Mouse (Mus musculus): ENCODE data around the gene Emsy. TPM values are rescaled to one million over a fixed set of nuclear protein-coding genes. Genes with fewer than 3 reads are reported as not detected.

Emsy gene
- polyA plus RNA-seq, 1 experiment = 20.9 TPM

GRCm38 (mm10) chr7:98544556-98544955 lies 112.0 kb downstream of the Emsy start:
- WGBS = 69% methylated on average over 3 of the region's 3 CpGs
- Histone ChIP-seq H3K36me3 (ENCODE audit: control insufficient read depth, insufficient read depth, low read length) (no peaks in the 10 kb centered on the region), H3K4me3 (ENCODE audit: insufficient read depth, low read depth, low read length) (no peak overlapping the region), H3K4me1 (ENCODE audit: control insufficient read depth, insufficient read depth, low read length) (peaks cover 15% of the 10 kb centered on the region), H3K27ac (ENCODE audit: insufficient read depth, low read depth, low read length) (no peak overlapping the region), H3K27me3 (replicated peaks; ENCODE audit: control insufficient read depth, insufficient read depth, low read length) (no peaks in the 10 kb centered on the region)
- DNase-seq = no peak
- no peak for TF ChIP-seq POLR2A (IDR thresholded peaks at IDR 0.05; ENCODE audit: low read depth, low read length)
- no peak for TF ChIP-seq CTCF (conservative IDR thresholded peaks at IDR 0.05; ENCODE audit: insufficient read depth, insufficient read length, low read depth, low read length)

- peaks cover 15% of the 10 kb centered on the region for H3K4me1 ChIP-seq (ENCODE audit: control insufficient read depth, insufficient read depth, low read length)
- H3K36me3 ChIP-seq (ENCODE audit: control insufficient read depth, insufficient read depth, low read length) = no peaks in the 10 kb centered on the region
- H3K27ac ChIP-seq (ENCODE audit: insufficient read depth, low read depth, low read length) = no peak overlapping the region
- H3K27me3 ChIP-seq (replicated peaks; ENCODE audit: control insufficient read depth, insufficient read depth, low read length) = no peaks in the 10 kb centered on the region
- TF ChIP-seq POLR2A (IDR thresholded peaks at IDR 0.05; ENCODE audit: low read depth, low read length) = no peak
- no peak for TF ChIP-seq CTCF (conservative IDR thresholded peaks at IDR 0.05; ENCODE audit: insufficient read depth, insufficient read length, low read depth, low read length)
- DNase-seq = no peak
- 74% methylated on average over 11 of the region's 11 CpGs for WGBS
- H3K4me3 ChIP-seq (ENCODE audit: insufficient read depth, low read depth, low read length) = no peak overlapping the region
Observed at GRCm38 (mm10) chr7:98543853-98544370, 112.7 kb downstream of the Emsy start.

GRCm38 (mm10) chr7:98542731-98543142 lies 113.8 kb downstream of the Emsy start:
- H3K27ac ChIP-seq (ENCODE audit: insufficient read depth, low read depth, low read length) = no peak overlapping the region; the same call in 1 of the 2 replicates
- TF ChIP-seq CTCF (conservative IDR thresholded peaks at IDR 0.05; ENCODE audit: insufficient read depth, insufficient read length, low read depth, low read length) (no peak), POLR2A (IDR thresholded peaks at IDR 0.05; ENCODE audit: low read depth, low read length) (no peak)
- no peaks in the 10 kb centered on the region for H3K27me3 ChIP-seq (replicated peaks; ENCODE audit: control insufficient read depth, insufficient read depth, low read length)
- peak; percentile 81 for DNase-seq
- H3K4me3 ChIP-seq (ENCODE audit: insufficient read depth, low read depth, low read length) = no peak overlapping the region
- 71% methylated on average over 6 of the region's 6 CpGs for WGBS
- H3K4me1 ChIP-seq (ENCODE audit: control insufficient read depth, insufficient read depth, low read length) = peaks cover 15% of the 10 kb centered on the region
- no peaks in the 10 kb centered on the region for H3K36me3 ChIP-seq (ENCODE audit: control insufficient read depth, insufficient read depth, low read length)

- H3K36me3 ChIP-seq (ENCODE audit: control insufficient read depth, insufficient read depth, low read length) = no peaks in the 10 kb centered on the region
- TF ChIP-seq POLR2A (IDR thresholded peaks at IDR 0.05; ENCODE audit: low read depth, low read length) (no peak), CTCF (conservative IDR thresholded peaks at IDR 0.05; ENCODE audit: insufficient read depth, insufficient read length, low read depth, low read length) (no peak)
- H3K27me3 ChIP-seq (replicated peaks; ENCODE audit: control insufficient read depth, insufficient read depth, low read length) = no peaks in the 10 kb centered on the region
- peaks cover 15% of the 10 kb centered on the region for H3K4me1 ChIP-seq (ENCODE audit: control insufficient read depth, insufficient read depth, low read length)
- peak overlapping the region; percentile 11; the same call in 1 of the 2 replicates for H3K27ac ChIP-seq (ENCODE audit: insufficient read depth, low read depth, low read length)
- 65% methylated on average over 3 of the region's 3 CpGs for WGBS
- DNase-seq = no peak
- H3K4me3 ChIP-seq (ENCODE audit: insufficient read depth, low read depth, low read length) = no peak overlapping the region
Observed at GRCm38 (mm10) chr7:98542267-98542666, 114.3 kb downstream of the Emsy start.

GRCm38 (mm10) chr7:98541564-98541963 lies 115.0 kb downstream of the Emsy start:
- Histone ChIP-seq H3K4me3 (ENCODE audit: insufficient read depth, low read depth, low read length) (no peak overlapping the region), H3K27ac (ENCODE audit: insufficient read depth, low read depth, low read length) (no peak overlapping the region), H3K27me3 (replicated peaks; ENCODE audit: control insufficient read depth, insufficient read depth, low read length) (no peaks in the 10 kb centered on the region), H3K4me1 (ENCODE audit: control insufficient read depth, insufficient read depth, low read length) (peaks cover 15% of the 10 kb centered on the region), H3K36me3 (ENCODE audit: control insufficient read depth, insufficient read depth, low read length) (no peaks in the 10 kb centered on the region)
- 44% methylated on average over 5 of the region's 5 CpGs for WGBS
- peak; percentile 65 for DNase-seq
- TF ChIP-seq POLR2A (IDR thresholded peaks at IDR 0.05; ENCODE audit: low read depth, low read length) = no peak
- no peak for TF ChIP-seq CTCF (conservative IDR thresholded peaks at IDR 0.05; ENCODE audit: insufficient read depth, insufficient read length, low read depth, low read length)

GRCm38 (mm10) chr7:98540879-98541278 lies 115.7 kb downstream of the Emsy start:
- H3K4me1 ChIP-seq (ENCODE audit: control insufficient read depth, insufficient read depth, low read length) = peaks cover 15% of the 10 kb centered on the region
- no peaks in the 10 kb centered on the region for H3K36me3 ChIP-seq (ENCODE audit: control insufficient read depth, insufficient read depth, low read length)
- TF ChIP-seq POLR2A (IDR thresholded peaks at IDR 0.05; ENCODE audit: low read depth, low read length) (no peak), CTCF (conservative IDR thresholded peaks at IDR 0.05; ENCODE audit: insufficient read depth, insufficient read length, low read depth, low read length) (no peak)
- DNase-seq = no peak
- H3K27me3 ChIP-seq (replicated peaks; ENCODE audit: control insufficient read depth, insufficient read depth, low read length) = no peaks in the 10 kb centered on the region
- WGBS = 68% methylated on average over 2 of the region's 2 CpGs
- no peak overlapping the region for H3K27ac ChIP-seq (ENCODE audit: insufficient read depth, low read depth, low read length)
- no peak overlapping the region for H3K4me3 ChIP-seq (ENCODE audit: insufficient read depth, low read depth, low read length)

- Histone ChIP-seq H3K4me1 (ENCODE audit: control insufficient read depth, insufficient read depth, low read length) (peaks cover 12% of the 10 kb centered on the region), H3K36me3 (ENCODE audit: control insufficient read depth, insufficient read depth, low read length) (no peaks in the 10 kb centered on the region), H3K4me3 (ENCODE audit: insufficient read depth, low read depth, low read length) (no peak overlapping the region), H3K27ac (ENCODE audit: insufficient read depth, low read depth, low read length) (no peak overlapping the region), H3K27me3 (replicated peaks; ENCODE audit: control insufficient read depth, insufficient read depth, low read length) (no peaks in the 10 kb centered on the region)
- DNase-seq = no peak
- TF ChIP-seq CTCF (conservative IDR thresholded peaks at IDR 0.05; ENCODE audit: insufficient read depth, insufficient read length, low read depth, low read length) (no peak), POLR2A (IDR thresholded peaks at IDR 0.05; ENCODE audit: low read depth, low read length) (no peak)
- WGBS = 63% methylated on average over 8 of the region's 8 CpGs
Observed at GRCm38 (mm10) chr7:98537967-98538573, 118.5 kb downstream of the Emsy start.

All from kidney, adult 2 months (tissue).